Mouse (Mus musculus): ENCODE measurements around the gene Sf3b2.

Gene Sf3b2

DNA sequence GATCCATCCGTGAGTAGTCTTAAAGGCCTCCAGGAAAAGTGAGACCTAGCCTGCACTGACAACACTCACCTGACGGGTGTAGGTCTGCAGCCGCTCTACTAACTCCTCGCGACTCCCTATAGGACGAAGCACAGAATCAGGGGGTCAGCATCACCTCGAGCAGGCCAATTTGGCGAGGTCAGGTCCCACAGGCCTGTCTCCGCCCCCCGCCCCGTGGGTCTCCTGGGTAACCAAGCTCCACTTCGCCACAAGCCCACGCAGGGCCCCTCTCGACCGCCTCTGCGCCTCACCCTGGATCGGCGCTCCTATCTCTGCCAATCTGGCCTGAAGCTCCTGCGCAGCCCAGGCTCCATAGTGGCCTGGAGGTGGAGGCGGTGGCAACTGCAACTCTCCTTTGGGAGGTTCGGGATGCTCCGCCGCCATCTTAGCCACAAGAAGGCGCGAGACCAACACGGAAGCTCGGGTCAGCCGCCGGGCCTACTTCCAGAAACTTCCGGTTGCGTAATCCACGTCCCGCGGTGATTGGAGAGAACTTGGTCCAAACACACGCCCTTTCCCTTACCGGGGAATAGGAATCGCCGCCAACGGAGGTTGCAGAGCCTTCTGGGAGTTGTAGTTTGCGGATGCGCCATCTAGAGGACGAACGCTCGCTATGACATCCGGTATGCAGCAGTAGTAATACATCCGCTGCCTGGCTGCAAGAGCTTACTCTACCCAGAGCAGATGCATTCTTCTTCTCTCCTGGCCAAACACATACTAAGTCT is at the start of gene Sf3b2:
Gene Sf3b2 (minus strand): TSS at position 484 of the 764 bp plus-strand sequence.
- peak; percentile 99 for DNase-seq

DNA sequence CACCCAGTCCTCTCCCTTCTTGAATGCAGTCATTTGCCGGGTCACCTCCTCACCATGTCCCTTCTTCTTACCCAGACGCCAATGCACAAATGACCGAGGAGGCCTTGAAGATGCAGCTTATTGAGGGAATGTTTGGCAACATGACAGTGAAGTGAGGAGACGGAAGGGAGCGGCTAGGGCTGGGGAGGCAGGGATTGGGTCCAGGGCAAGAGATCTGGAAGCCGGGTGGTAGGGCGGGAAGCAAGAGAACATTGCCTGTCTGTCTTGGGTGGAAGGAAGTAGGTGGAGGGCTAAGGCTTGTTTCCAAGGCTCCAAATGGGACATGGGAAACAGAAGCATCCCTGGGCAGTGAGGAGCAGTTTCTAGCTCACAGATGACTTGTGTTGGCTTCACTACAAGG is 46.1 kb upstream of the Sf3b2 start:
- DNase-seq = no peak

GRCm38 (mm10) chr19:5337975-5338374 is 42.7 kb upstream of the Sf3b2 start:
- DNase-seq = peak; percentile 55 to 81

DNA sequence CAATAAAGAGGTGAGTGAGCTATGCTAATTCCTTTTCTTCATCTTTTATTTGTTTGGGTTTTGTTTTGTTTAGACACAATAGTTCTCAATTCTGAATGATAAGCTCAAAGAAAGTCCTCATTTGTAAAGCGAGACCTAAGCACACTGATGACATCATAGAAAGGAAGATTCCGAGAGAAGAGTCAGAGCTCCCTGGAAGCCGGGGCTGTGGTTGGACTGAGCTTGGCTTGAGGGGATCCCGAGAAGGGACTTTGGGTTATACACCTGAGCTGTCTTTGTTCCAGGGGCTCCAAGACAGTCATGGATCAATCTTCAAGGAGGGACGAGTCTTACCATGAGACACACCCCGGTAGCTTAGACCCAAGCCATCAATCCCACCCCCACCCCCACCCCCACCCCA is 40.2 kb upstream of the Sf3b2 start, which contains the start of gene Catsper1:
Gene Catsper1 (plus strand): TSS at position 301 of the 400 bp plus-strand sequence.
- no peak for DNase-seq

DNA sequence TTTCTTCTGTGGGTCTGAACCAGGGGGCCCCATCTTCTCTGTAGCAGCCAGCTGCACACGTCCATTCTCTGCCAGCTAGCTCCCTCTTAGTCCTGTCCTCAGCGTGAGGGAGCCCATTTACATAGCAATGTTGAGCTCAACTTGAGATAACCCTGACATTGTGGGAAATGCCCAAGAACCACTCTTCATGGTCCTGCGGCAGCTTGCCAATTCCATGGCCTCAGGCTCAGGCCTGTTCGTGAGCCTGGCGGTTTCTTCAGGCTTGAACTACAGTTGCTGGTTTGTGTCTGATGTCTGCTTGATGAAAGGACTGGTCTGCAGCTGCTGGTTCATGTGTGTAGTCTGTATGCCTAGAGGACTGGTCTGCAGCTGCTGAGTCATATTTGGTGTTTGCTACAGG is 39.5 kb upstream of the Sf3b2 start:
- no peak for DNase-seq

- no peak for DNase-seq
Measured at GRCm38 (mm10) chr19:5327970-5328369, 32.7 kb upstream of the Sf3b2 start.

- peak in 1 of 2 experiments; percentile 23 for DNase-seq
Measured at GRCm38 (mm10) chr19:5323801-5324200, 28.5 kb upstream of the Sf3b2 start.

DNA sequence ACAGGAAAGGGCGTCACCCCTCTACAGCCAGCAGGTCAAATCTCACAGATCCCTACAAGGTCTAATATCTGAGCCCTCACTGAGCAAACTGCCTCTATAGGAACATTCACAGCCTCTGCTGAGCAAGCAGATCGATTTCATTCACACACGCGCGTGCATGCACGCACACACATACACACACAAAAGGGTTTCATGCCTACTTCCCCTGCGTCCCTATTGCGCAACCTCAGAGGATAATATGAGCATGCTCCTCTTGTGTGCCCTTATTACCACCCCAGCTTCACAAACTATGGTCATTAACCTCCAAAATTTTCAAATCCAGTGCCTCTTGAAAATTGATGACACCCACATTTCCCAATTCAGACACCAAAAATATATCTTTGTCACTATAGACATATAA is 17.9 kb upstream of the Sf3b2 start:
- no peak for DNase-seq

DNA sequence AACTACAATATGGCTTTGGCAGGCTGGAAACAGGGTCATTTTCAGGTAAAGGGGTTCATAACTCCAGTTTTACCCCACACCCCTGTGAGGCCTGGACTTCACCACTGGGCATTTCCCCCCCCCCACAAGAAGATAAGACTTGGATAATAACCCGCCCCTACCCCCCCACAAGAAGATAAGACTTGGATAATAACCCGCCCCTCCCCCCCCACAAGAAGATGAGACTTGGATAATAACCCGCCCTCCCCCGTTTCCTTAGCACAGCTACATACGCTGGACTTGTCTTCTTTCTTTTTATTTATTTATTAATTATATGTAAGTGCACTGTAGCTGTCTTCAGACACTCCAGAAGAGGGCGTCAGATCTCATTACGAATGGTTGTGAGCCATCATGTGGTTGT is 13.8 kb upstream of the Sf3b2 start:
- DNase-seq = no peak

DNA sequence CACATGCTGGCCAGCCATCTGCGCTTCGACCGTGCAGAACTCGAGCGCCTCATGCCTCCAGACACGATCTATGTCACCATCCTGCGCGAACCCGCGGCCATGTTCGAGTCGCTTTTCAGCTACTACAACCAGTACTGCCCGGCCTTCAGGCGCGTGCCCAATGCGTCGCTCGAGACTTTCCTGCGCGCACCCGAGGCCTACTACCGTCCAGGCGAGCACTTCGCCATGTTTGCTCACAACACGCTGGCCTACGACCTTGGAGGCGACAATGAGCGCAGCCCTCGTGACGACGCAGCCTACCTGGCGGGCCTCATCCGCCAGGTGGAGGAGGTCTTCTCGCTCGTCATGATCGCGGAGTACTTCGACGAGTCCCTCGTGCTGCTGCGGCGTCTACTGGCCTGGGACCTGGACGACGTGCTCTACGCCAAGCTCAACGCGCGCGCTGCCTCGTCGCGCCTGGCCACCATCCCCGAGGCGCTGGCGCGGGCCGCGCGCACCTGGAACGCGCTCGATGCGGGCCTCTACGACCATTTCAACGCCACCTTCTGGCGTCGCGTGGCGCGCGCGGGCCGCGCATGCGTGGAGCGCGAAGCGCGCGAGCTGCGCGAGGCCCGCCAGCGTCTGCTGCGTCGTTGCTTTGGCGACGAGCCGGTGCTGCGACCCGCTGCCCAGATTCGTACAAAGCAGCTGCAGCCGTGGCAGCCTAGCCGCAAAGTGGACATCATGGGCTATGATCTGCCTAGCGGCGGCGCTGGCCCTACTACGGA is 11.9 kb upstream of the Sf3b2 start:
- DNase-seq = peak; percentile 29 to 55

GRCm38 (mm10) chr19:5306279-5306678 is 11.0 kb upstream of the Sf3b2 start:
- DNase-seq = no peak

DNA sequence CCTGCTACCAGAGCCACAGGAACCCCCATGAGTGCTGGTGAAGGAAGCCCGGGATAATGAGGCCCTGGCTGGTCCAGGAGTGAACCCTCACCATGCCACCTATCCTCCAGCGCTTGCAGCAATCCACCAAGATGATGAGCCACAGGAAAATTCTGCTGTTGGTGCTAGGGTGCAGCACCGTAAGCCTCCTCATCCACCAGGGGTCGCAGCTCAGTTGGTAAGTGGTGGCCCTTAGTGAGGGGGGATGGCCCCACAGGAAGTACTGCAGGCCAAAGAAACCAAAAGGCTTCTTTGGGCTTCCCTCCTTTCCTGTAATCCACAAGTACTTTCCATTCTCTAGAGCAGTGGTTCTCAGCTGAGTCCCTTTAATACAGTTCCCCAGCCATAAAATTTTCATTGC is 7.2 kb upstream of the Sf3b2 start:
- DNase-seq = peak; percentile 57 to 63

- no peak for DNase-seq
Measured at GRCm38 (mm10) chr19:5300588-5300987, 5.3 kb upstream of the Sf3b2 start.

DNA sequence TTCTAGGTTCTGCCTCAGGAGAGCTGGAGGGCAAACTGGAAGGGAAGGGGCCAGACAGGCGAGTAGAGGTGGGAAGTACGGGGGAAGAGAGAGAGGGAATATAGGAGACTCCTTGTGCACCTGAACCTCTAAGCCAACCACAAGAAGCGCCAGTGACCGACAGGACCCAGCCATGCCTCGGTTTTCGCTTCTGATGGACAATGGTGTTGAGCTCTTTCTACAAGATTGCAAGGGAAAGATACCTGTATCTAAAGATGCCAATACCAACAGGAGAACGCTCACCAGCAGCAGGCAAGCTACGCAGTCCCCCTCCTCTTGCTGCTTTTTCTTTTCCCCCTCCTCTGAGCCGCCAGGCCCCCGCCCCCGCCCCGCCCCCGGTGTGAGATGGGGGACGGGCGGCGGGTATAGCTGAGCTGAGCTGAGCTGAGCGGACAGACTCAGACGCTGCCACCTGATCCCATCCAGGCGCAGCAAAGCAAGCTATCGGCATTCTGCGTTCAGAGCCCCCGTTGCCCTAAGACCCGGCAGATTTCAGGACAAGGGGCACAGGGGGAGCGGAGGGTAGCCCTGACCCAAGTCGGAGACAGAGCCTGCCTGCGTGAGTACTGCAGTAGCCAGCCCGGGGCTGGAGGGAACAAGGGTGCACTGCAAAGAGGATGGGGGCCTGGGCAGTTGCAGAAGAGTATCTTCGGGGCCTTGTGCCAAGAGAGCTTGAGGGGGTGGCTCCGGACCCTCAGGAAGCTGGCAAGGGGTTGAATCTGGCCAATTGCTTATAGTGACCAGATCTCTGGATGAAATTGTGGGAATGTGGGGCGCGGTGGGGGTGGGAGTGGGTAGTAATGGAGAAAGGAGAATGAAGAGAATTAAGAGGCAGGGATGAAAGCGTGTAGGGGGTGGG is 2.9 kb upstream of the Sf3b2 start, which contains the start of gene Gal3st3:
Gene Gal3st3 (plus strand): TSS at position 429 of the 898 bp plus-strand sequence.
- DNase-seq = no peak

- DNase-seq = no peak
Measured at GRCm38 (mm10) chr19:5296630-5297029, 1.4 kb upstream of the Sf3b2 start.

GRCm38 (mm10) chr19:5295736-5296075 is 451 bp upstream of the Sf3b2 start:
- DNase-seq = no peak

GRCm38 (mm10) chr19:5278381-5278780 is 16.9 kb downstream of the Sf3b2 start:
- peak in 1 of 2 experiments; percentile 55 for DNase-seq

DNA sequence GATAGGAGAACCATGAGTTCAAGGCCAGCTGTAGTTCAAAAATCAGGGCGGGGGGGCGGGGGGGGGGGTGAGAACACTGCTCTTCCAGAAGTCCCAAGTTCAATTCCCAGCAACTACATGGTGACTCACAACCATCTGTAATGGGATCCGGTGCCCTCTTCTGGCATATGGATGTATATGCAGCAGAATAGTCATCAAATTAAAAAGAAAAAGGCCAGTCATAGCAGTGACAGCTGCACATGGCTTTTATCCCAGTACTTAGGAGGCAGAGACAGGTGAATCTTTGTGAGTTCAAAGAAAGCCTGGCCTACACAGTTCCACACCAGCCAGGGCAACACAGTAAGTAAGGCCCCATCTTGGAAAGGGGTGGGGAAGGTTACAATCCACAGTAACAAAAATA is 18.1 kb downstream of the Sf3b2 start:
- DNase-seq = no peak

- DNase-seq = no peak
Measured at GRCm38 (mm10) chr19:5276531-5276930, 18.7 kb downstream of the Sf3b2 start.

GRCm38 (mm10) chr19:5275736-5276135 is 19.5 kb downstream of the Sf3b2 start:
- no peak for DNase-seq

DNA sequence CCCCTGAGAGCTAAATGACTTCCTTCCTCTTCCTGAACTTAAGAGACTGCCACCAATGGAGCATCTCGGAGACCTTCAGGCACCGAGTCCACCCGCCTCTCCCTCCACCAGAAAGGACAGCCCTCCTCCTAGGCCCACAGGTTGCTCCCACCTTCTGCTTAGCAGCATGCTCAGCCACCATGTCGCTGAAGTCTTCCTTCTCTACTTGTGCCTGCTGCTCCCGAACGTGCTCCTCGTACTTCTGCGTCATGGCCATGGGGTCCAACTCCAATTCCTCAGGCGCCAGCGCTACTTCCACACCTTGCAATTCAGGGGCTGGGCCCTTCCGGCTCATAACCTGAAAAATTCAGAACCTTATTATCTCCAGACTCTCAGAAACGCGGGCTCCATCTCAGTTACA is 20.6 kb downstream of the Sf3b2 start:
- no peak for DNase-seq

- DNase-seq = no peak
Measured at GRCm38 (mm10) chr19:5273916-5274315, 21.3 kb downstream of the Sf3b2 start.

Measured in lung, postnatal 4 days (tissue).